Mouse (Mus musculus) adrenal gland, adult 2 months (tissue): ENCODE measurements at regions not wholly inside any gene's neighbourhood (a gene's known extent, or its start where the extent isn't known, plus 50 kb on each side); places are given as distances from the start of the nearest gene placed in this dataset.
"Not testable (repeated sequence)": the region's sequence is repeated elsewhere in the genome, so short reads cannot be mapped to it uniquely, and the experiment has no call there.

Experiments
- DNase-seq: peaks from one replicate; pipeline ENCODE4 v3.0.0; 2021

GRCm38 (mm10) chr1:35870144-35870827 is 197.9 kb upstream of the Hs6st1 start:
- DNase-seq = no peak

- DNase-seq = no peak
Observed at GRCm38 (mm10) chr1:35873038-35873437, 195.2 kb upstream of the Hs6st1 start.

- DNase-seq = no peak
Observed at GRCm38 (mm10) chr1:35875210-35875811, 192.9 kb upstream of the Hs6st1 start.

- no peak for DNase-seq
Observed at GRCm38 (mm10) chr1:35878426-35878825, 189.8 kb upstream of the Hs6st1 start.

- DNase-seq = no peak
Observed at GRCm38 (mm10) chr1:35879388-35880093, 188.7 kb upstream of the Hs6st1 start.

- DNase-seq = no peak
Observed at GRCm38 (mm10) chr1:35880562-35881265, 187.5 kb upstream of the Hs6st1 start.

- no peak for DNase-seq
Observed at GRCm38 (mm10) chr1:35881521-35881920, 186.7 kb upstream of the Hs6st1 start.

- no peak for DNase-seq
Observed at GRCm38 (mm10) chr1:35882101-35882500, 186.1 kb upstream of the Hs6st1 start.

- DNase-seq = no peak
Observed at GRCm38 (mm10) chr1:35889731-35890499, 178.3 kb upstream of the Hs6st1 start.

GRCm38 (mm10) chr1:35890500-35890900 is 177.7 kb upstream of the Hs6st1 start:
- no peak for DNase-seq

- no peak for DNase-seq
Observed at GRCm38 (mm10) chr1:35899536-35899935, 168.7 kb upstream of the Hs6st1 start.

- peak; percentile 32 for DNase-seq
Observed at GRCm38 (mm10) chr1:35904001-35904547, 164.1 kb upstream of the Hs6st1 start.

- DNase-seq = no peak
Observed at GRCm38 (mm10) chr1:35913551-35913950, 154.6 kb upstream of the Hs6st1 start.

GRCm38 (mm10) chr1:35914175-35914574 is 154.0 kb upstream of the Hs6st1 start:
- not testable (repeated sequence) for DNase-seq

- DNase-seq = no peak
Observed at GRCm38 (mm10) chr1:35915526-35915925, 152.7 kb upstream of the Hs6st1 start.

- DNase-seq = no peak
Observed at GRCm38 (mm10) chr1:35919840-35920734, 148.1 kb upstream of the Hs6st1 start.

GRCm38 (mm10) chr1:35924796-35925195 is 143.4 kb upstream of the Hs6st1 start:
- DNase-seq = no peak

GRCm38 (mm10) chr1:35925301-35925700 is 142.9 kb upstream of the Hs6st1 start:
- no peak for DNase-seq

GRCm38 (mm10) chr1:35926191-35927048 is 141.8 kb upstream of the Hs6st1 start:
- DNase-seq = no peak

- DNase-seq = no peak
Observed at GRCm38 (mm10) chr1:35927049-35927415, 141.2 kb upstream of the Hs6st1 start.
